Mouse (Mus musculus) kidney, postnatal 25 days (tissue): ENCODE measurements around the gene Olfr541.
"Not testable (repeated sequence)": the region's sequence is repeated elsewhere in the genome, so short reads cannot be mapped to it uniquely, and the experiment has no call there.

Source experiments
- DNase-seq, 2 experiments: peaks; one replicate each; pipeline ENCODE4 v3.0.0; 2021; ENCODE audit warnings: mixed read lengths in 2 of 2

The Olfr541 gene

DNA sequence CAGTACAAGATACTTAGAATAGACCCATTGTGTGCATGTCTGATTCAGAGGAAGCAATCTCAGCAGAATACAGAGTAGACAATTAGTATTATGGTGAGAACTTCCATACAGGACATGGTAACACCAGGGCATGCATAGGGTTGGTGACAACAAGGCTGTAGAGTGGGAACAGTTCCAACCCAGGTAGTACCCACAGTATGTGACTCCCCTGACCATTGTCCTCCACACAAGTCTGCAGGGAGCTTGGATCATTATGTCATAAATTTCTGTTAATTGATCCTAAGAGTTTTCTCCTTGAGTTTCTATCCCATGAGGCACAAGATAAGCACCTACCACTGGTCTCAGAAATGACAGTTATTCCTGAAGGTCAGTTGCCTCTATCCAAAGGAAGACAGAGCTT, at the start of gene Olfr541:
Gene Olfr541 (plus strand): TSS at position 301 of the 400 bp plus-strand sequence.
- no peak for DNase-seq

DNA sequence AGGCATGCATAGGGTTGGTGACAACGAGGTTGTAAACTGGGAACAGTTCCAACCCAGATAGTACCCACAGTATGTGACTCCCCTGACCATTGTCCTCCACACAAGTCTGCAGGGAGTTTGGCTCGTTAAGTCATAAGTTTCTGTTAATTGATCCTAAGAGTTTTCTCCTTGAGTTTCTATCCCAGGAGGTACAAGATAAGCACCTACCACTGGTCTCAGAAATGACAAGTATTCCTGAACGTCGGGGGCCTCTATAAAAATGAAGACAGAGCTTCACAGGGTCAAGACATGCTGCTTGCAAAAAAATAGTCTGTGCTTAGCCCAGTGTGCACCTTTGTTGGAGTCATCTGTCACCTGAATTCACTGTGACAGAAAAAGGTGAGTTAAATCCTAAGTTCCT, 37.4 kb upstream of the Olfr541 start, which contains the start of gene Olfr539:
Gene Olfr539 (plus strand): TSS at position 301 of the 400 bp plus-strand sequence.
- DNase-seq = no peak

DNA sequence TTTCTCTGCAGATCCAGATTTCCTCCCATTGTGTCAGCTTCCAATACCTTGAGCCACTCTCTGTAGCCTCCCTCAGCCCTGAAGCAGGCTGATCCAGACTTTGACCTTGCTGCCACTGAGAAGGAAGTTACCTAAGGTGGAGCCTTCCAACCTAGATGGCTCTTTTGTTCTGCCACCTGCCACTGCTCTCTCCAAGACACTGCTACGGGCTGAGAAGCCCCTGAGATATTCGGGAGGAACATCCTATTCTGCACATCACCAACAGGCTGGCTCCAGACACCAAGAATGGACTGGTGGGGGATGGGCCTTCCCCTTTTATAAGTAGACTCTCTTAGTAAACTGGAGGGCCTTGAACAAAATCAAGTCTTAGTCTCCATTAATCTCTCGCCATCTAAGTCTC, 26.4 kb upstream of the Olfr541 start:
- not testable (repeated sequence) for DNase-seq

DNA sequence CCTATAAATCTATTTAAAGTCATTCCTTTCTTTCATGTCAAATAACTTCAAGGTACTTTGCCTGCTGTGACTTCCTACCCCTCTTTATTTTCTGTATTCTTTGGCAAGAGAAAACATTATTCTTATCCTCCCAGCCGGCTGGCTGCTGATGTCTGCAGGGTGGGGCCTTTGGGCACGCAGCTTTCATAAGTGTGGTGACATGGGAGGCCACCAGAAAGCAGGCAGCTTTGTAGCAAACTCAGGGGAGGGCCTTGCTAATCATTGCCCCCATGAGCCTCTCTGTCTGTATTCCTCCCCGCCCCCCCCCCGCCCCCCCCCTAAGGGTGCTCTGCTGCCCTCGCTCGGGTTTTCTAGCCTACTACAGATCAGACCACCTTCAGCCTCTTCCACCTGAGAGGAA, 21.2 kb upstream of the Olfr541 start:
- DNase-seq = no peak

DNA sequence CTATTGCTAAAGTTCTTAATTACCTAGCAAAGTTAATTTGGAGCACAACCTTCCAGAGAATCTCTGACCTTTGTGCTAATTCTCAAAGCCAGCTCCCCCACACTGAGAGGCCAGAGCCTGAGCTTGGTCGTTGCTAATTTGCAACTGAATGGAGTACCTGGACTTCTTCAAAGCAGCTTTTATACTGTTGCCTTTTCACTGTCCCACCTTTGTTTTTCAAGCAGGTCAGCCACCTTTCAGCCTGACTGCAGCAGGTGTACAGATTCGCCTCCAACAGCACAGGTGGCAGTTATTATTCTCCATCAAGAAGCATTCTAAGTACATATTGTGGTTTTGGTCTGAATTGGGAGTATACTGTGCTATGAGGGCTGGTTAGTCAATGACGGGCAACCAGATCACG, 17.5 kb upstream of the Olfr541 start:
- not testable (repeated sequence) for DNase-seq

DNA sequence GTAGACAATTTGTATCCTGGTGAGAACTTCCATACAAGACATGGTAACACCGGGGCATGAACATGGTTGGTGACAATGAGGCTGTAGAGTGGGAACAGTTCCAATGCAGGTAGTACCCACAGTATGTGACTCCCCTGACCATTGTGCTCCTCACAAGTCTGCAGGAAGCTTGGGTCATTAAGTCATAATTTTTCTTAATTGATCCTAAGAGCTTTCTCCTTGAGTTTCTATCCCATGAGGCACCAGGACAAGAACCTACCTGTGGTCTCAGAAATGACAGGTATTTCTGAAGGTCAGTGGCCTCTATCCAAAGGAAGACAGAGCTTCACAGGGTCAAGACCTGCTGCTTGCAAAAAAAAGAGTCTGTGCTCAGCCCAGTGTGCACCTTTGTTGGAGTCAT, 15.4 kb upstream of the Olfr541 start, which contains the start of gene Olfr45:
Gene Olfr45 (plus strand): TSS at position 301 of the 400 bp plus-strand sequence.
- DNase-seq = no peak

DNA sequence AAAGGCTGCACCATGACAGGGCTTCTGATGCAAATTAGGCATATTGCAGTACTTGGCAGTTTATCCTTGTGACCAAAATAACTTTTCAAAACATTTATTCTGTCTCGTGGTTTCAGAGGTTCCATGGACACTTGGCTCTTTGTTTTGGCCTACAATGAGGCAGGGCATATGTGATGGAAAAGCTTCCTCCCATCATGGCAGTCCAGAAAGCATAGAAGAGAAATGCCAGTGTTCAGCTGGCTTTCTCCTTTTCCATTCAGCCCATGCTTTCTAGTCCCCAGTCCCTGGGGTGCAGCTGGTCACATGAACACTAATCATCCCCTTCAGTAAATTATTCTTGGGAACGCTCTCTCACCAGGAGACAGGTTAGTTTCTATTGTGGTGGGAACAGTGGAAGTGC, 9.3 kb downstream of the Olfr541 start:
- DNase-seq = no peak

DNA sequence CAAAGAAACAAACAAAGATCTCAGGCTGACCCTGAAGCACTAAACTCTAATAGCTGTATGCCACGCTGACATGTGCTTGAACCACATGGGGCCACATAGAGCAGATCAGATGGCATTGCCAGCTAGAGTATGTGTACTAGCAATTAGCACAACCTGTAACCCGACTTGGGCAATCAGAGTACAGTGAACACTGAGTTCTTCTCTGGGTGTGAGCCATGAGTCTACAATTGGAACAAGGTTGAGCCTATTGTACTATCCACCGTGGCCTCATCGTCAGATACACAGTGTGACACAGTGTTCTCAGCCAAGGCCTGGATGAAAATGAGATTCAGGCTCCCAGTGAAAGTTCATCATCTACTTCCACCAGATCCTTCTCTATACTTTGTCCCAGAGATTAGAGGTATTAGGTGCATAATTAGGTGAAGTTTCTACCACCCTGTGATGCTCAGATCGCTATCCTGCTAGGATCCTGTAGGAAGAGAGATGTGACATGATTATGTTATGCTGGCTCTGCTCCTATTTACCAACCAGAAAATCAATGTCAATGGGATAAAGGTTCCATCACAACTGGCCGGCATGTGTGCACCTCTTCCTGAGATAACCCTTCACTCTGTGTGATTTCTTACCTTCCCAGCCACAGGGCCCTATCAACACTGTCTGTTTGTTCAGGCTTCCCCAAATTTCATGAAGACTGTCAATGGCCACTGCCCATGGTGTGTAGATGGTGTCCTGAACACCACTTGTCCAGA, 10.6 kb downstream of the Olfr541 start:
- no peak for DNase-seq

DNA sequence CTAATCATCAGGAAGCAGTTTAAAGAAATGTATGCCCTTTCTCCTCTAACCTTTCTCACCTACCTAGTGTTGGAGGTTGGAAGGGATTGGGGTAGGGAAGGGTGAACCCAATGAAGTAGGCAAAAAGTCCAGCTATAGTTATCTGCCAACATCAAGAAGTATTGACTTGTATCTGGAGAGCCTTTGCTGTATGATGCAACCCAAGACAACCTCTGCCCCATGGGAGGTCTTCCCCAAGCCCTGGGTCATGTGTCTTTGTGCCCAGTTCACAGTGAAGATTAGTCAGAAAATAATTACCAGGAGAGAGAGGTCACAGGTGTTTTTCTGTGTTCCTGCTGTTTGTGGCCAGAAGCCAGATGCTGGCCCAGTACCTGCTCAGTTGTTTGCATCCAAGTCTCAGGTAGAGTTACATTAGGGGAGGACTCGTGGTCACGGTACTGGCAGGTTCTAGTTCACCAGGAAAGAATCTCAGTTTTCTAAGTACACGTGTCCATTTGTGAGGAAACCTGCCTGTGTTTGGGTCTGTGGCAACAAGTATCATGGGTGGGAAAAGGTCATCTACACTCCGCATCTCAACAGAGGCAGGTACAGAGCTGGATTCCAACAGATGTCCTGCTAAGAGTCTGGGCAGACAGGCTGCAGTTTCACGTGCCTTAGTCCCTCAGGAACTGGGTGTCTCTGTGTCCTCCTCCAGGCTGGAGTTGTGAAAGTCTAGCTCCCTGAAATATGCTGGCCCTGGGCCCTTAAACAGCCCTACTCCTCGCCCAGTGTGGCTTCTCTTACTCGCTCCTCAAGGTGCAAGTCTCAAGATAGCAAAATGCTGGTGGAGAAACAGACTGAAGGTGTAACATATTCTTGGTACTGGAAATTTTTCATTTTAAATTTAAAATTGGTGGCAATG, 20.3 kb downstream of the Olfr541 start:
- DNase-seq = peak in 1 of 2 experiments; percentile 36

DNA sequence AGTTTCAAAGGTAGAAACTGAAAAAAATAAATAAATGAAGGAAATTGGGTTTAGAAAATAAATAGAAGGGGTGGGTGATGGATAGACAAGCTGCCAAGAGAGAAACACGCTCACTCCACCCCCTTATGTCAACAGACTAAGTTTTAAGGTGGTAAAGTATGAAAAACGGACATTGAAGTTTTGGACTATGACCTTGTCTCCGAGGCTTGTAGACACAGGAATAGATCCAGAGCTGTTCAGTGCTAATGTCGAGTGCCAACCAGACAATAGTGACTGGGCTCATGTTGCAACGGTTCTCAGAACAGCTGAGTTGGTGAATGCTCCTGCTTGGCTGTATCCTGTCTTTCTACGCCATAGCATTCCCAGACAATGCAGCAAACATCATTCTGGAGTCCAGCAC, 24.0 kb downstream of the Olfr541 start:
- DNase-seq = no peak

DNA sequence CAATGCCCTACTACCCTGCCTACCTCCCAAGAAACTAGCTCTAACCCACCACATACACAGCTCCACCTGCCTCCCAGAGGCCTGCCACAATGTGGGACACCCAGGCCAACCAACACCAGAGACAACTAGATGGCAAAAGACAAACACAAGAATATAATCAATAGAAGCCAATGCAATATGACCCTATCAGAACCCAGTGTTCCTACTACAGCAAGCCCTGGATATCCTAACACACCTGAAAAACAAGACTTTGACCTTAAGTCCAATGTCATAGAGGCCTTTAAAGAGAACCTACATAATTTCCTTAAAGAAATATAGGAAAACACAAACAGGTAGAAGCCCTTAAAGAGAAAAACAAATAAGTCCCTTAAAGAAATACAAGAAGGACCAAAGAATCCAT, 28.5 kb downstream of the Olfr541 start:
- DNase-seq = no peak

DNA sequence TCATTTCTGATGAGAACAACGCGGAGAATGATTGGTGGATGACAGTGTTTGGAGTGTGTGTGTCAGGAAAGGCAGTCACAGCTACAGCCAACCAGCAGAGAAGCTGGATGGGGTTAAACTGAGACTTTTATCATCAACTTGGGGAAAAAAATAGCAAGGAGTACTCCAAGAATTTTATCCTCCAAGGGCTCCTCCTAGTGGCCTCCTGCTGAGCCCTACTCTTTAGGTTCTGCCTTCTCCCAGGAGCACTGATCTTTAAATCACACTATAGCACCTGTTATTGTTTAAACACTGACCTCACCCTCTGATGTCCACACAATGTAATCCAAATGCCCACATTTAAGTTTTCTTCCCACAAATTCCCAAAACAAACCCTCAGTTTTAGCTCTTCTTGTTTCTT, 36.1 kb downstream of the Olfr541 start:
- no peak for DNase-seq

DNA sequence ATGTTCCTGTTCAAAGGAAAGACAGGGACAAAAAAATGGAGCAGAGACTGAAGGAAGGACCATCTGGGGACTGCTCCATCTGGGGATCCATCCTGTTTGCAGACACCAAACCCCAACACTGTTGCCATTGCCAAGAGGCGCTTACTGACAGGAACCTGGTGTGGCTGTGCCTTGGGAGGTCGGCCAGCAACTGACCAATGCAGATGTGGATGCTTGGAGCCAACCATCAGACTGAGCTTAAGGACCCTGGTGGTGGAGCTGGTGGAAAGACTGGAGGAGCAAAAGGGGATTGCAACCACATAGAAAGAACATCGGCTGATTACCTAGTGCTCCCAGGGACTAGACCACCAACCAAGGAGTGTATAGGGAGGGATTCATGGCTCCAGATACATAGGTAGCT, 50.3 kb downstream of the Olfr541 start:
- DNase-seq = no peak

DNA sequence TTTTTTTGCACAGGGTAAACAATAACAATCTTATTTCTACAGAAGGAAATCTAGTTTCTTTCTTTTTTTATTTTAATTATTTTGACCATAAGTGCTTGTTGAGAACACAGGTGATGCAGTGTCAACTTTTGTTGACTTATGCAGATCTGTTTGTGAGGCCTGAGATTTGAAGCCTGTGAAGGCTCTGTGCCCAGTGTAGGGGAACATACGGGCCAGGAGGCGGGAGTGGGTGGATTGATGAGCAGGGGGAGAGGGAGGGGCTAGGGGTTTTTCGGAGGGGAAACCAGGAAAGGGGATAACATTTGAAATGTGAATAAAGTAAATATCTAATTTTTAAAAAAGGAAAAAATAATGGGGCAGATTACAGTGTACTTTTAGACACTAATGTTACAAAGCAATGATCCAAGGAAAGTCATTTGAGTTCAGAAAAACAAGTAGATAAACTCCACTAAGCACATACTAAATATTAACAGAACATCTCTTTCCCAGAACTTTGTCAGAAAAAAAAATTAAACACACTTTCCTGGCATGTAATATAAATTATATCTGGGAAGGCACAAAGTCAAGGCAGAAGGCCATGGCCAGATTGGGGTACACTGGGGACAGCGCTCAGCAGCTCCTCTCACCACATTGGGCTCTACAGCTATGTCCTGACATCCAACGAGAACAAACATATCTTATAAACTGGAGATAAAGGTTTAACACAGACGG, 51.2 kb downstream of the Olfr541 start:
- DNase-seq = no peak

DNA sequence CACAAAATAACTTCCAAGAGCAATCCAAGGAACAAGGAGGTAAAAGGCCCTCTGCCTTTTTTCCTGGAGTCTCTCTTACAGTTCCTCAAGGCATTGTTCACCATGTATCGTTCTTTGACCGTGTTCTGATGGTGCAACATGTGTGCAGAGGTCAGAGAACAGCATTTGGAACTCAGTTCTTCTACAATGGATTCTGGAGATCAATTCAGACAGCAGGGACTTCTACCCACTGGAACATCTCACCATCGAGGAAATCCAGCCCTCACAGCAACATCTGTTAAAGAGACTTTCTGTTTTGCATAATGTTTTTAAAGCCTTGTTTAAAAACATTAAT, 51.7 kb downstream of the Olfr541 start:
- no peak for DNase-seq

DNA sequence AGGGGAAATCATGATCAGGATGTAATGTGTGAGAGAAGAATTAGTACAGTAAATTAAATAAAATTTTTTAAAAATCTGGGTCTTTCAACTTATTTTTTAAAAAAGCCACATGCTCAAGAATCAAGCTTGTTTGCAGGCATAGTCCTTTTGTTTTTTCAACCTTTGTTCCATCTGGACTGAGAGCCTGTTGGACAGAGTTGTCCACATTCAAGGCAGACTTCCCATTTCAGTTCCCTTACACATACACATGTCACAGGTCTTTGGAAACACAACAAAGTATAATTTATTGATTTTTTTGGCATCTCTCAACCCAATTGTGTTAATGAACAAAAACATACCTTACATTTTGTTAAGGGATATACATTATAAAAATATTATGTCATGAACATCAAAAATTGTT, 57.5 kb downstream of the Olfr541 start:
- DNase-seq = no peak
